Mouse (Mus musculus) spleen, postnatal 36 days (tissue): ENCODE data around the gene Psma7.

Source experiments
- DNase-seq, 2 experiments: peaks; one replicate each; pipeline ENCODE4 v3.0.0; 2022; ENCODE audit warnings: low spot score in 2 of 2, mixed read lengths in 1 of 2

Gene Psma7

DNA sequence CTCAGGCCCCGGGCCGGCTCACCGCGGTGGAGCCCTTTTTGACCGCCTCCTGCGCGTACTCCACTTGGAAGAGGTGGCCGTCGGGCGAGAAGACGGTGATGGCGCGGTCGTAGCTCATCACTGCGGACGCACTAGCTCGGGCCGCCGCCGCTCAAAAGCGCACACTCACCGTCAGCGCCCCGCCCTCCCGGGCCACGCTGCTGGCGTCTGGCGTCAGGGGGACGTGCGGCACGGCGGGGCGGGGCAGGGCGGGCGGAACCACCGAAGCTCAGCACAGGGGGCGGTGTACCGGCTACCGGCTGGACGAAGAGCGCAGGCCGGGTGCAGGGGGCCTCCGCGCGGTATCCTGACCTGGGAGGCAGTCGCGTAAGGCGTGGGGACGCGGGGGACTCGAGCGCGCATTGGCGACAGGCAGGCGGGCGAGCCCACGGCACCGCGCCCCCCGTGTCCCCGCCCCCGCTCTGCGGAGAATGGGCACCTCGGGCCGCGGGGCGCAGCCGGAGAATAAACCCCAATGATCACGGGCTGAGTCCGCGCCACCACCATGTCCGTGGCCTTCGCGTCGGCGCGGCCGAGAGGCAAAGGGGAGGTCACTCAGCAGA is at the start of gene Psma7, which contains the start of gene Ss18l1:
Gene Psma7 (minus strand): TSS at position 178 of the 602 bp plus-strand sequence.
Gene Ss18l1 (plus strand): TSS at position 254 of the 602 bp plus-strand sequence.
- peak; percentile 88 to 91 for DNase-seq

DNA sequence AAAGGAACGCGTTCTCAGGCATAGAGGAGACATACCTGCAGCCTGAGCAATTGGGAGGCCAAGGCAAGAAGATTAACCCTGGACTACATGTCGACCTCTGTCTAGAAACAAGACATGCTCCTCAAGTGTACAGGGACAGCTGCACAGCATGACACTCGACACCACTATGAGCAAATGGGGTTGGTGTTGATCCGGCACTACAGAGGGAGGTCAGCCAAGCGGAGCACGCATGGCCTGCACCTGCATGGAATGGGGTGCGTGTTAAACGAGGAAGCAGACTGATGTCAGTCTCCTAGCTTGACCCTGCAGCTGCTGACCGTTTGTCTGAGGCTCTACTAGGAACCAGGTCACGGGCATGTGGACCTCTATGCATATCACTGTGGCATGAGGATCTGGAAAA is 48.1 kb upstream of the Psma7 start:
- no peak for DNase-seq

DNA sequence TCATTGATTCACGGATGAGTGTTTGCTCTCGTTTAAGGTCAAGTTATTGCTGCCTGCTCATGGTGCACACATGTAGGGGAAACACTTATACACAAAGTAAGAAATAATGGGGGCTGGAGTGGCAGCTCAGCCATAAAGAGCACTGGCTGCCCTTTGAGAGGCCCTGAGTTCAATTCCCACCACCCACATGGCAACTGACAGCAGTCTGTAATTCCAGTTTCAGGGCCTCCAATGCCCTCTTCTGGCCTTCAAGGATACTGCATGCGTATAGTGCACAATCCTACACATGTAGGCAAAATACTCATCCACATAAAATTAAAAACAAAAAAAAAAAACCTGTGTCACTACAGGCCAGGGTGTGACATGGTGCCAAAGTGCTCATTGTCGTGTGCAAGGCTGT is 45.2 kb upstream of the Psma7 start:
- DNase-seq, result no peak

DNA sequence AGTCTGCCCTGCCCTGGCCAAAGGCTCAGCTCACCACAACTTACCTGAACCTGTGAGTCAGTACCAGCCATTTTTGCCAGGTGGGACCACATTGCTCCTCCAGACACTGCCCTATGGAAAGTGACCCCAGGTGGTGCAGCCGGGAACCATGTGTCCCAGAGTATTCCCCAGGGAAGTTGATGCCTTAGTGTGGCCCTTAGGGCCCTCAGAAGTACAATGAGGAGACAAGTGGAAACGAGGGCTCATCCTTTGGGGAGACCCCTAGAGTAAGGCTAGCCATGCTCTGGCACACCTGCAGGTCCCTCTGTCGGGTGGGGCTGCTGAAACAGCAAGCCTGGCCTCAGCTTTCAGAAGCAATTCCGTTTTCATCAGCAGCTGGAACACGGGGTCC is 44.4 kb upstream of the Psma7 start:
- no peak for DNase-seq

DNA sequence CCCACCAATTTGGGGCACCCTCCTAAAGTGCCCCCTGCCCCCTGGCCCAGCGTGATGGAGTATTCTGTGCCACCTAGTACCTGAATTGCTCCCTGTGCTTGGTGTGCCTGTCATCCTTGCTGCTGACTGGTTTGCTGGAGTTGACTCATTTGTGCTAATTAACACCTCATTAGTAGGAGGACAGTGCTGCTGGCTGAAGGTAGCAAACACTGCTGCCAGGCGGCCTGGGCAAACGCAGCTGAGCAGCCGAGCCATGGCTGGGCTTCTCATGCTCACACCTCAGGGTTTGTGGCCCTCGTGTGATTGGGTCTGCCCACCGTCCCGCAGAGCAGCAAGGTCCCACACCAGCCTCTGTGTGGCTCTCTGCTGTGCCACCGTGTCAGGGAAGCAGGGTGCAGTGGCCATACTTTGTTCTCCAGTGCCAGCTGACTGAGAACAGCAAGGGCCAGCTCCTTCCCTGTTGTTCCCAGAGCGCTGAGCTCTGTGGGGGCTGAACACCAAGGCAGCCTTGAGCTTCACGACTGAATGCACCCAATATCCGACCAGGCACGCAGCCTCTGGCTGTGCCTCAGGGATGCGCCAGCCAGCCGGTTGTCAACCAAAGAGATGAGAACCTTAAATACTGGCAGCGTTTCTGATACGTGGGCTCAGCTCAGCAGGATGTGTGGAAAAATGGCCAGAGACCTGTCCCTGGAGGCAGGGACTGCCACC is 43.8 kb upstream of the Psma7 start:
- DNase-seq, result no peak

DNA sequence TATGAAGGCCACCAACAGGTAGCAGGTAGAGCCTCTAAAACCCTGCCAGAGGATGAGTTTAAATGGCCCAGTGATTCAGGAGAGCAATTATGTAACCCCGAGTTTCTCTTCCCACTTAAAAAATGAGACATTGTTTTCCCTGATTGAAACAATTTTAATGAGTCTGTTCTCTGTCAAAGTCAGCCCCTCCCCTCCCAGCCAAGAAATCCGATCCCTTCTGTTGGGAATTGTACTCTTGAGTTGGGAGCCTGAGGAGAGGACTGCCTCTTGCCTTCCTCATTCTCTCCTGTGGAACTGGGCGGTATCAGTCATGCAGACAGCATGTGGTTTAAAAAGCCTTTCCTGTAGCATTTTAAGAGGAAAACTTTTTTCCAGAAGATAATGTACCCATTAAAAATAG is 42.3 kb upstream of the Psma7 start:
- no peak for DNase-seq

DNA sequence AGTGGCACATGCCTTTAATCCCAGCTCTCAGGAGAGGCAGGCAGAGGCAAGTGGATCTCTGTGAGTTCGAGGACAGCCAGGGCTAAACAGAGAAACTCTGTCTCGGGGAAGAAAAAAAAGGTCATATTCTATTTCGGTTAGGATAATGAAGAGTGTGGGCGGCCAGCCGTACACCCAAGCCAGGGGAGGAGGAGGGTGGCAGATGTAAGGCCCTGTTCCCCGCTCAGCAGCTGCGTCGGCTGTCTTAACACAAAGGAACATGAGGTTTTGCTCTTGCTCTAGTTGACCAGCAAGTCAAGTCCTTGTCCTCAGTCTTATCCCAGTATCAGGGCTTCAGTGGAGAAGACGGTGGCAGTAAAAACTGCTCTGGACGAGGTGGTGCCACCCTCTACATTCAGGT is 40.8 kb upstream of the Psma7 start:
- no peak for DNase-seq

DNA sequence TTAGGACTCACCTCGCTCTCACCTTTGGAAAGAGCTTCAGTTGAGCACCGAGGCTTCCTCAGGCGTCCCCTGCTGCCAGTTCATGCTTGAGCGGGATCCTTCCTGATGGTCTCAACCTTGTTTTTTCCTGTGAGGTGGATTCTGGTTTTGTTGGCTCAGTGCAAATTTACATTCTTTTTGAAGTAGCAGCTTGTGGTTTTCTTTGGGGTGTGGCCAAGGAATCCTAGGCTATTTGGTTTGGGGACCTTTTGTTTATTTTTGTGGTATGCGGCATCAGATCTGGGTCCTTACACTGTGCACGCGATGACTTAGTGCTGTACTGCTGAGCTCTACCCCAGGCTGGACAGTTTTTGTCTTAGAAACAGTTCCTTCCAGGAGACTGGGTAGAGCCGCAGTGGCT is 38.4 kb upstream of the Psma7 start:
- DNase-seq, result no peak

DNA sequence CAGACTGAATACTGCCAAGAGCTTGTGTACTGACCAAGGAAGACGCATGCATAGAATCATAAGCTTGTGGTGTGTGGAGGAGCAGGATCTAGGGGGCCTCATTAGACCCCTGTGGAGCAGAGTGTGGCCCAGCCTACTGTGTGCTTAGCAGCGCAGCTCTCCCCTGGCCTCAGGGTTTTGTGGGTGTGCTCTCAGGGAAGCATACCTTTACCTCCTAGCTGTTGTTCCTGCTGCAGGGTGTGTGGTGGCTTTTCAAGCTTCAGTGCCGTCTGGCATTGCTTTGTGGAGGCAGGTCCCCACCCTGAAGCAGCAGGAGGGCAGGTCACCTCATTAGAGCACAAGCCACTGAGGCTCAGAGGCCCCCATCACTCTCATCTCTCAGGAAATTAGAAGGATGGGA is 35.4 kb upstream of the Psma7 start:
- DNase-seq, result no peak

DNA sequence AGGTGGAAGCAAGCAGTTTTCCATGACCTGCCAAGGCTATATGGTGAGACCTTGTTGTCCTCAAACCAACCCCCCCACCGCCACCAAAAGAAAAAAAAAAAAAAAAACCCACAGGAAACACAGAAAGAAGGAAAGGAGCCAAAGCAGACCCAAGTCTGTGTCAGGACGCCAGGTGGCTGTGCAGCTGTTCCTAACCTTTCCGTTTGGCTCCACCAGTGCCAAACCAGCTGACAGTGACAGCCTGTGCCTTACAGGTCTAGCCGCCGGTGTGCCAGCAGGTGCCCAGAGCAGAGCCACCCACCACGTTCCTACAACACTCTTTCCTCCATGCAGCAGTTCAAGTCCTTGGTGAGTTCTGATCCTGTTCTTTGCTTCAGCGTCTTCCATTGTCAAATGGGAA is 30.7 kb upstream of the Psma7 start:
- DNase-seq, result no peak

DNA sequence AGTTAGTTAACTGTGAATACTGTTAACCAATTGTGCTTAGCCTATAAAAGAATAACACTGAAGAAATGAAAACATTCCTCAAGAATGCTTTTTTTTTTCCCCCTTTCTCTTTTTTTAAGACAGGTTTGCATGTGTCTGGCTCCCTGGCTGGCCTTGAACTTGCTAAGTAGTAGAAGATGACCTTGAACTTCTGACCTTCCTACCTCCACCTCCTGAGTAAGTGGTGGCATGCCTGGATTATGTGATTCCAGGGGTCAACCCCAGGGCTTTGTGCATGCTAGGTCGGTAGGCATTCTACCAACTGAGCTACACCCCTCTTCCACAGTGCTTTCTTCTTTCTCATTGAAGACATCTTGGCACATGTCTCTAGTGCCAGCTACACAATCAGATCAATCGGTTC is 29.4 kb upstream of the Psma7 start:
- no peak for DNase-seq

DNA sequence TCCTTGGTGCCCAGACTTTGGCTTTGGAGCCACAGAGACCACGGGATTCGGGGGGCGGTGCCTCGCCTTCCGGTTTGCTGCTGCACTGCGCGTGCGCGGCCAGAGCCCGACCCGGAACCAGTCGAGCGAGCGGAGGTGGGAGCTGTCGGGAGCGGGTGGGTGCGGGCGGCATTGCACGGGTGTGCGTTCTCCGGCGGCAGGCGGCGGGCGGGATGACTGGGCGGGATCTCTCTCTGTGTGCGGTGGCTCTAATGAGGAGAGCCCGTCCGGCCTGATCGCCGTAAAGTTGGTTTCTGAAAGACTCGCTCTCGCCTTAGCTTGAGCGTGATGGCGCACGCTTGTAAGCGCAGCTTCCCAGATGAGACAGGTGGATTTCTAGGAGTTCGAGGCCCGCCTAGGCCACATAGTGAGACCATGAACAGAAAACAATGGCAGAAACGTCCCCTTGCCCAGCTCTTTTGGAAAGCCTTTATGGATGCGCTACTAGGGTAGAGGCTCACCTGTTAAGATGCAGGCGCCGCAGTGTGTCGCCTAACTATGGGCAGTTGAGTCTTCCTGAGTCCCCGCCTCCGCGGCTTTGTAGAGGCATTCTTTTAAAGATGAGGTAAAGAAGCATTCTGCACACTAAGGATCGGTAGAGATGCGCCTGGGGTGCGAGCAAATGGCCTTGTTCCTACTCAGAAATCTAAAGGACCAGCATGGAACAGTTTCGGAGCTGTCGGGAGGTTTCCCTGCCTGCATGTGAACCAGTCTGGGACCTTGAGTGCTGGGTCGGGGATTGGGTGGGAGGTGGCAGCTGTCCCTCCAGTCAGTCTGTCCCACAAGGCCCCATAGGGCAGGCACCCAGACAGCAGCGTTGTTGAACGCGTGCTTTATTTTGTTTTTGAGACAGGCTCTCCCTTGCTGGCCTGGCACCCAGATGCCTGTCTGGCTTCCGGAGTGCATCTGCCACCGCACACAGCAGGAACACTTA is 28.5 kb upstream of the Psma7 start, which contains the start of gene Mtg2:
Gene Mtg2 (plus strand): TSS at position 108 of the 973 bp plus-strand sequence.
- DNase-seq, result peak; percentile 89 to 90

DNA sequence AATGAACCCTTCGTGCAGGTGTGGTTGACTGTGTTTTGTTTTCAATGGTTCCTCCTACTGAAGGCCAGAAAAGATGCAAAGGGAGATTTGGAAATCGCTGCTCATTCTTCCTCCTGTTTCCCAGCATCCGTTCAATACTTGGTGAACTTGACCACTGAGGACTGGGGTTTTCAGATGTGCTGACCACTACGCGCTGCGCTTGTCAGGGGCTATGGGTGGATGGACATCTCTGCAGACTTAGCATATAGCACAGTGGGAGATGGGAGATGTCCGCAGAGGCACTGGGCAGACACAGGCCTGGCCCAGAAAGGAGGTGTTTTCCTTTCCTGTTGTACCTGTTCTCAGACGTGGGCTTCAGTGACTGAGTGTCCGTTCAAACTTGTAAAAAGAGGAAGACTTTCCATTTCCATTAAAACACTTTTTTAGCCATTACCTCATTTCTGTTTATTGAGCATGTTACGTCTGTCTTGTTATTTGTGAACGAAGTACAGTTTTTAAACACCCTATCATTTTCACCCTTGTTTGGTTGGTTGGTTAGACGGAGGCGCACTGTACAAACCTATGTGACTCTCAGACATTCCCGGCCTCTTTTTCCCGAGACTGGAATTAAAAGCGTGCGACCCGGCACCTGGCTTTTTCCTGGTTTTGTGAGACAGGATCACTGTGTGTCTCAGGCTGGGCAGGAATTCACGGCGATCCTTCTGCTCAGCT is 27.7 kb upstream of the Psma7 start:
- DNase-seq, result no peak

DNA sequence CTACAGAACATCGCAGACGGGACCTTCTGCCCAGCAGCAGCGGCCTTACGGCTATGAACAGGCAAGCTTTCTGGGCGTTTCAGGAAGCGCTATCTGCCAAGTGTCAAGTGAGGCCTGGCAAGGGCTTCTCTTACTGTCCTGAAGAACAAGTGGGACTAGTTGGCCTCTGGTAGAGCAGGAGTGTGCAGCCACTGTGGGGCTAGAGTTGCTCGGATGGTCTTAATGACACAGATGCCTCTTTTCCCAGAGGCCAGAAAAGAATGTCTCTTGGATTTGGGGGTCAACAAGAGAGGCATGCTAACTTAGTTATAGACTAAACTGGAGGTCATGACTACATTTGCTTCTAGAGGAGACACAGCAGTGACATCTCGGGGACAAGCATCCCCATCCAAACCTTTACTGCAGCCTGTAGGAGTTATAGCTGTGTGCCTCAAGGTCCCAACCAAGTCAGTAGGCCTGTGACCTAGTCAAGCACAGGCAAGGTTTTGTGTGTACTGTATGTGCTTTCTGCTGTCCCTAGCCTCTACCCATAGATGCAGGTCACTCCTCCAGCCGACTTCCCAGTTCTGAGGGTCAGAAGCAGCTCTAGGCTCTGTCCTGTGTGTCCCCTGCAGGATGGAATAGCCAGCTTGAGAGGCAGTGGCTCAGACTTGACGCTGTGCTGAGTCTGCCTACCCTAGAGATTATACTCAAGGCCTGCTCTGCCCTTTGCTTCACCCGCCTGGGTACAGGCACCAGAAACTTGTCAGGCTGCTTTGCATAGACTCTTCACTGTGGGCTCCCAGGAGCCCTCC is 21.3 kb upstream of the Psma7 start:
- no peak for DNase-seq

DNA sequence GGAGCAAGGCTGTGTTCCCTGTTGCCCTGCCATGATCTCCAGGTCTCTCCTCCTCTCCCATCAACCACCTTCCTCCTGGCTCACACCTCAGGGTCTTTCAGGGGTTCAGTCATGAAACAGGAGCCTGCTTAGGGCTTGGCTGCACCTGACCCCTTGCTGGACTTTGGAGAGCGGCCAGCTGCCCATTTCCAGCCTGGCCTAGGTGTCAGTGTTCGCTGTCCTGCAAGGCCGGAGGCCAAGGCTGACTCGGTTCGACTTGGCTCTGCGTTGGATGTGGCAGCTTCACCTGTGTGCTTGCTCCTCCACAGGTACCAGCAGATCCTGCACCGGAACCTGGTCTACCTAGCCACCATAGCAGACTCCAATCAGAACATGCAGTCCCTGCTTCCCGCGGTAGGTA is 10.8 kb upstream of the Psma7 start:
- DNase-seq, result no peak

DNA sequence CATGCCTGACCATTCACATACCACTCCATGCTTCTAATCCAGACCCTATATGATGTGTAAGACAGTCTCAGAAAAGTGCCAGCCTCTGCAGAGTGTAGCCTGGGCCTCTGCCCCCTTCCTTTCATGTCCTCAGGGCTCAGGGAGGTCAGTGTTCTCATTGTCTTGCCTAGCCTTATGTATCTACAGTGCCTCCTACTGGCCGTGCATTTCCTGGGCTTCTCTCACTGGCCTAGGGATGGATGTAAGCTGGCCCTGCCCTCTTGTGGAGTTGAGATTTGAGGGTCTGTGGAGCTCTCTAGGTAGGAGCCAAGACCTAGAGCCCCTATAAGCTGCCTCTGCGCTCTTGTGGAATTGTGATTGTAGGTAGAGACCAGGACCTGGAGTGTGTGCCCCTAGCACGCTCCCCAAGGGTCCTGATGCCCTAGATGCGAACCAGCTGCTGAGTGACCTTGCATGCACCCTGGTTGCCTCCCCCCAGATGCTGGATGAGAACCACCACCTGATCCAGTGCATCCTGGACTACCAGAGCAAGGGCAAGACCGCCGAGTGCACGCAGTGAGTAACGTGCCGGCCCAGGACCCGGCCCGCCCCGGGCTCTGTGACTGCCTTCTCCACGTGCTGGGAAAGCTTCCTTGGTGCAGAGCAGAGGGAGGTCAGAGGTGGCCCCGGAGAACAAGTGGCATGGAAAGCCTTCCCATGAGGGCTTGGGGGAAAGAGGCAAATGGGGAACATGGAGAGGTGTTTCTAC is 9.9 kb upstream of the Psma7 start:
- peak in 1 of 2 experiments; percentile 14 for DNase-seq

DNA sequence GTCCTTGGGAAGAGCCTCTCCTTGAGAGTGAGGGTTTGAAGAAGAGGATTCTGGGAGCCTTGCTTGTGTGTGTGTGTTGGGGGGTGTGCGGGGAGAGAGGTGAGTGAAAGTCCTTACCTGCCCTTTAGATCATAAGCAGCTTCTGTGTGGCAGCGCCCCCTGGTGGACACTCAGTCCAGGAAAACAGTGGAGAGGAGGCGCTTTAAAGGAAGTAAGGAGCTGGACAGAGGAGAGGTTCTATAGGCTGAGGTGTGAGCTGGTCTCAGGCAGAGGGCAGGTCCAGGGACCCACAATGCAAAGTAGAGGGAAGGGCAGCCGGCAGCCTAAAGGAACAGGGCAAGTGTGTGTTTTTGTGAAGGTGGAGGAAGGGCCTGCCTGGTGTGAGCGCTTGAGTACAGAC is 8.8 kb upstream of the Psma7 start:
- peak; percentile 66 to 77 for DNase-seq

DNA sequence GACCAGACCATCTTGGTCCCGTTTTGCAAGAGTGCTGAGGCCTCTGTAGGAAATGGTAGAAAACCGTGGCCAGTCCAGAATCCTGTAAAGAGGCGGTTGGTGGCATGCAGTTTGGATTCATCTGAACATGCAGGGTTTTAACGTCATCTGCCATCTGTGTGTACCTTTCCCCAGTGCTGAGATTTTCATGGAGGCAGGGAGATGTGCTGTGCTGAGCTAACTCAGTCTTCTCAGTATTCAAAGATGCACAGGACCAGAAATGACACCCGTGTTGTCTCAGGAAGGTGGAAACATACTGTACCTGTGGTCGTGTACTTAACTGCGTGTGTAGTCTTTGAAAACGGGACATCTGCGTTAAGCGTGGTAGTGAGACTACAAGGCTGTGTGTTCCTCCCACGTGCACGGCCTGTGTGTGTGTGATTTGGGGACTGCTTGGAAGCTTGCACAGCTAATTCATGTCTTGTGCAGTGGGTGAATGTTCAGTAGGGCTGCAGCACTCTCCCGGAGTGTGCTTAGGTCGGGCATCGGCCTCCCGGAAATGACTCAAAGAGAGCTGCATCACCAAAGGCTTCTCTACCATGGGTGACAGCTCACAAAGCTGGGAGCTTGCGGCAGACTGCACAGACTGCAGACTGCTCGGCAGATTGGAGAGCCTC is 5.9 kb upstream of the Psma7 start:
- DNase-seq, result no peak

DNA sequence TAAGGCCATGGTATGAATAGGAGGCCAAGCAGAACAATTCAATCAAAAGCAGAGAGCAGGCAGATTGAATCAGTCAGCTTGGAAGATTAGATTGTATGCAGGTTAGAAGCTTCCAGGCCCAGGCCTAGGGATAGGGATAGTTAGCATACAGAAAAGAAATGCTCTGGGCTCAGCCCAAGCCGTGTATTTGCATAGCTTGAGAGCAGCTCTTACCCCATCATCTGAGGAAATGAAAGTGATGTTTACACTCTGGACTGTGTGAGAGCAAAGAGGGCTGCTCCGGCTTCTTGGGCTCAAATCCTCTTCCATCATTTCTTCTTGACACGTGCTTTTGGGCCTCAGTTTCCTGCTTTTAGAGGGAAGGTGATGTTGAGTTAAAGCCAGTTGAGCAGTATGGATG is 5.3 kb upstream of the Psma7 start:
- no peak for DNase-seq

DNA sequence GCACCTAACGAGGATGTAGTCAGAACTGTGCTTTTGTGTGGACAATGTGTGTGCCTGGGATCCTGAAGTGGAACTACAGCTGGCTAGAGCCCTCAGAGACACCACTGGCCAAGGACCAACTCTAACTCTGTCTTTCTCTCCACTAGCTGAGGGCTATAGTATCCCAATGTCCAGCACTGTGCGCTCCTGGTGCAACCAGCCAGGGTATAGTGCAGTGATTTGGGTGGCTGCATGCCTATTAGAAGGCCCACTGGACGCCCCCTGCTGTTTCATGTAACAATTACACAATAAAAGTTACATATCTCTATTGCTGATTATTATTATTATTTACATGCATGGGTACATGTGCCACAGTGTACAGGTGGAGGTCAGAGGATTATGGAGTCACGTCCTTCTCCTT is 3.0 kb upstream of the Psma7 start:
- peak; percentile 26 to 61 for DNase-seq
